Mouse (Mus musculus): ENCODE results near the gene Tns4.

- TF ChIP-seq CTCF (IDR thresholded peaks at IDR 0.05; ENCODE audit: low read depth, low read length), result no peak
- TF ChIP-seq POLR2A (IDR thresholded peaks at IDR 0.05; ENCODE audit: borderline replicate concordance, low read depth, low read length), result no peak
These were observed 13.6 kb upstream of the Tns4 start for GRCm38 (mm10) chr11:99102575-99103270.

All from bone marrow macrophage, adult 2 months (primary cell).